8 mouse cellular contexts compared by ENCODE assay signal in genomic region chr6:30737548-30738463, GRCm38 (mm10). TPM values are rescaled to one million over a fixed set of nuclear protein-coding genes. Genes with fewer than 3 reads are reported as not detected.
A peak's percentile ranks its signal among the peaks of the same experiment; 100 is the strongest.
DNase-seq lines count a peak whose midpoint lies in the region; ATAC-seq and TF ChIP-seq lines count a peak whose summit lies in the region.

No protein-coding gene starts in this region.

- ATAC-seq in intestine, postnatal 0 days: peak; percentile 29; the same call in 1 of the 2 replicates
- ATAC-seq in midbrain, embryonic 12.5 days (ENCODE audit: low FRiP score, low read depth): peak; percentile 61

- H3K36me3 ChIP-seq in thymus, adult 2 months (ENCODE audit: control insufficient read depth, insufficient read depth, low read length): no peaks in the 10 kb centered on the region
- H3K36me3 ChIP-seq in embryonic facial prominence, embryonic 10.5 days (replicated peaks): peaks cover 64% of the 10 kb centered on the region
- peaks cover 5% of the 10 kb centered on the region; the same call in 1 of the 2 replicates for H3K36me3 ChIP-seq in intestine, postnatal 0 days (ENCODE audit: control insufficient read depth, insufficient read depth)
- H3K36me3 ChIP-seq in limb, embryonic 10.5 days: peaks cover 64% of the 10 kb centered on the region
- peaks cover 16% of the 10 kb centered on the region for H3K36me3 ChIP-seq in midbrain, embryonic 12.5 days
- no peaks in the 10 kb centered on the region for H3K36me3 ChIP-seq in small intestine, adult 2 months (ENCODE audit: control insufficient read depth, insufficient read depth, low read length)

- no peak for TF ChIP-seq CTCF in thymus, adult 2 months (IDR thresholded peaks at IDR 0.05; ENCODE audit: borderline replicate concordance, control insufficient read depth, extremely low read depth, insufficient read depth, low read length, poor library complexity)
- TF ChIP-seq CTCF in intestine, postnatal 0 days (IDR thresholded peaks at IDR 0.05; ENCODE audit: low read depth): no peak; the same call in 1 of the 2 replicates
- no peak for TF ChIP-seq CTCF in small intestine, adult 2 months (IDR thresholded peaks at IDR 0.05; ENCODE audit: extremely low read depth, insufficient read length, insufficient replicate concordance, low read depth, low read length)

- DNase-seq in thymus, adult 2 months: peak; percentile 27
- no peak for DNase-seq in thymus, postnatal 0 days (ENCODE audit: low spot score)
- peak; percentile 87 for DNase-seq in embryonic facial prominence, embryonic 10.5 days (ENCODE audit: low spot score)
- DNase-seq in heart, adult 18-20 months: peak; percentile 79 to 81
- peak; percentile 85 for DNase-seq in limb, embryonic 10.5 days (ENCODE audit: low spot score)

- no peaks in the 10 kb centered on the region; the same call in 1 of the 2 replicates for H3K4me1 ChIP-seq in thymus, adult 2 months (replicated peaks; ENCODE audit: control insufficient read depth, insufficient read depth, low read length)
- peaks cover 53% of the 10 kb centered on the region for H3K4me1 ChIP-seq in embryonic facial prominence, embryonic 10.5 days
- no peaks in the 10 kb centered on the region for H3K4me1 ChIP-seq in intestine, postnatal 0 days (replicated peaks; ENCODE audit: control insufficient read depth, insufficient read depth, low read length)
- H3K4me1 ChIP-seq in limb, embryonic 10.5 days: peaks cover 42% of the 10 kb centered on the region
- peaks cover 38% of the 10 kb centered on the region for H3K4me1 ChIP-seq in midbrain, embryonic 12.5 days
- H3K4me1 ChIP-seq in small intestine, adult 2 months (ENCODE audit: control insufficient read depth, insufficient read depth, insufficient read length, low read length): no peaks in the 10 kb centered on the region; the same call in 1 of the 2 replicates

- no peak overlapping the region for H3K9ac ChIP-seq in intestine, postnatal 0 days (ENCODE audit: low read depth, low read length)
- H3K9ac ChIP-seq in midbrain, embryonic 12.5 days (replicated peaks): peak overlapping the region; percentile 76

- H3K4me3 ChIP-seq in thymus, adult 2 months (ENCODE audit: control insufficient read depth, insufficient read depth, low read length): peak overlapping the region; percentile 40
- peak overlapping the region; percentile 64 for H3K4me3 ChIP-seq in embryonic facial prominence, embryonic 10.5 days
- peak overlapping the region; percentile 43 for H3K4me3 ChIP-seq in intestine, postnatal 0 days (ENCODE audit: low read depth, low read length)
- H3K4me3 ChIP-seq in limb, embryonic 10.5 days: peak overlapping the region; percentile 62
- H3K4me3 ChIP-seq in midbrain, embryonic 12.5 days: peak overlapping the region; percentile 59
- peak overlapping the region; percentile 53 for H3K4me3 ChIP-seq in small intestine, adult 2 months (ENCODE audit: low read depth, low read length)

- 42% methylated on average over 66 of the region's 66 CpGs for WGBS in thymus, adult 2 months
- WGBS in embryonic facial prominence, embryonic 10.5 days: 56% methylated on average over 66 of the region's 66 CpGs
- WGBS in intestine, postnatal 0 days: 42% methylated on average over 57 of the region's 66 CpGs
- 62% methylated on average over 66 of the region's 66 CpGs for WGBS in limb, embryonic 10.5 days
- 50% methylated on average over 63 of the region's 66 CpGs for WGBS in midbrain, embryonic 12.5 days
- WGBS in small intestine, adult 2 months: 54% methylated on average over 66 of the region's 66 CpGs

- H3K27ac ChIP-seq in thymus, adult 2 months (ENCODE audit: control insufficient read depth, insufficient read depth, low read length): no peak overlapping the region
- H3K27ac ChIP-seq in embryonic facial prominence, embryonic 10.5 days (replicated peaks): peak overlapping the region; percentile 93
- no peak overlapping the region; the same call in 1 of the 2 replicates for H3K27ac ChIP-seq in intestine, postnatal 0 days (ENCODE audit: low read depth, low read length)
- peak overlapping the region; percentile 92 for H3K27ac ChIP-seq in limb, embryonic 10.5 days
- H3K27ac ChIP-seq in midbrain, embryonic 12.5 days (replicated peaks): peak overlapping the region; percentile 87
- no peak overlapping the region for H3K27ac ChIP-seq in small intestine, adult 2 months (ENCODE audit: insufficient read depth, low read depth, low read length)

- H3K9me3 ChIP-seq in embryonic facial prominence, embryonic 10.5 days: peaks cover 61% of the 10 kb centered on the region
- H3K9me3 ChIP-seq in intestine, postnatal 0 days (ENCODE audit: control insufficient read depth): peaks cover 14% of the 10 kb centered on the region
- peaks cover 23% of the 10 kb centered on the region for H3K9me3 ChIP-seq in limb, embryonic 10.5 days (replicated peaks)
- peaks cover 45% of the 10 kb centered on the region for H3K9me3 ChIP-seq in midbrain, embryonic 12.5 days

- TF ChIP-seq POLR2A in thymus, adult 2 months (IDR thresholded peaks at IDR 0.05; ENCODE audit: control insufficient read depth, extremely low read depth, insufficient read depth, low read length, poor library complexity): no peak
- TF ChIP-seq POLR2A in small intestine, adult 2 months (IDR thresholded peaks at IDR 0.05; ENCODE audit: low read depth, low read length): peak; percentile 48

- H3K27me3 ChIP-seq in thymus, adult 2 months (ENCODE audit: control insufficient read depth, insufficient read depth, low read length): peaks cover 11% of the 10 kb centered on the region; the same call in 1 of the 2 replicates
- no peaks in the 10 kb centered on the region for H3K27me3 ChIP-seq in embryonic facial prominence, embryonic 10.5 days (replicated peaks; ENCODE audit: low read depth, poor library complexity, severe bottlenecking)
- no peaks in the 10 kb centered on the region; the same call in 1 of the 2 replicates for H3K27me3 ChIP-seq in intestine, postnatal 0 days (replicated peaks; ENCODE audit: control insufficient read depth, insufficient read depth, low read length)
- no peaks in the 10 kb centered on the region for H3K27me3 ChIP-seq in limb, embryonic 10.5 days (ENCODE audit: low read depth, poor library complexity, severe bottlenecking)
- H3K27me3 ChIP-seq in midbrain, embryonic 12.5 days: no peaks in the 10 kb centered on the region
- H3K27me3 ChIP-seq in small intestine, adult 2 months (ENCODE audit: control insufficient read depth, insufficient read depth, low read length): peaks cover 29% of the 10 kb centered on the region

- H3K4me2 ChIP-seq in intestine, postnatal 0 days (replicated peaks; ENCODE audit: low read depth): peak overlapping the region; percentile 61
- H3K4me2 ChIP-seq in midbrain, embryonic 12.5 days (replicated peaks): peak overlapping the region; percentile 58

RNA-seq across cellular contexts. Expression of gene Mest, which starts 14.5 kb away (rescaled TPM):
- 7.2 and 13.3 TPM in 2 replicates for polyA plus RNA-seq in thymus, adult 2 months (2012; rRNA removed)
- polyA plus RNA-seq in thymus, postnatal 0 days (2015; fragmentation: Nextera tagmentation; extraction: Ambion mirVana): 55.0 and 63.2 TPM in 2 replicates
- polyA plus RNA-seq in embryonic facial prominence, embryonic 10.5 days (2016; fragmentation: Nextera tagmentation; extraction: Ambion mirVana): 1,878 and 2,201 TPM in 2 replicates
- total RNA-seq in heart, adult 18-20 months (2021): 1 to 10 TPM; 5.4 to 6.8 TPM
- 145 and 156 TPM in 2 replicates for polyA plus RNA-seq in intestine, postnatal 0 days (2015; fragmentation: Nextera tagmentation; extraction: Ambion mirVana)
- polyA plus RNA-seq in limb, embryonic 10.5 days (2016; fragmentation: Nextera tagmentation; extraction: Ambion mirVana): 3,140 and 3,810 TPM in 2 replicates
- 584 and 614 TPM in 2 replicates for polyA plus RNA-seq in midbrain, embryonic 12.5 days (2016; fragmentation: Nextera tagmentation; extraction: Ambion mirVana)
- polyA plus RNA-seq in small intestine, adult 2 months (2012; rRNA removed): 15.1 and 38.1 TPM in 2 replicates

RNA-seq across cellular contexts. Expression of gene Cep41, which starts 44.3 kb away (rescaled TPM):
- polyA plus RNA-seq in thymus, adult 2 months (2012; rRNA removed): 6.6 TPM in 2 replicates
- polyA plus RNA-seq in thymus, postnatal 0 days (2015; fragmentation: Nextera tagmentation; extraction: Ambion mirVana): 14.1 and 15.0 TPM in 2 replicates
- polyA plus RNA-seq in embryonic facial prominence, embryonic 10.5 days (2016; fragmentation: Nextera tagmentation; extraction: Ambion mirVana): 17.7 and 17.9 TPM in 2 replicates
- 1 to 10 TPM; 1.3 to 1.5 TPM for total RNA-seq in heart, adult 18-20 months (2021)
- polyA plus RNA-seq in intestine, postnatal 0 days (2015; fragmentation: Nextera tagmentation; extraction: Ambion mirVana): 3.7 and 4.4 TPM in 2 replicates
- 28.8 and 33.1 TPM in 2 replicates for polyA plus RNA-seq in limb, embryonic 10.5 days (2016; fragmentation: Nextera tagmentation; extraction: Ambion mirVana)
- 20.1 and 20.7 TPM in 2 replicates for polyA plus RNA-seq in midbrain, embryonic 12.5 days (2016; fragmentation: Nextera tagmentation; extraction: Ambion mirVana)
- 0.99 and 1.9 TPM in 2 replicates for polyA plus RNA-seq in small intestine, adult 2 months (2012; rRNA removed)

Comparison
In these comparisons a context has a peak if more than half of its experiments do, and no peak if none do; other contexts are left out.
1. H3K27ac ChIP-seq: peak in embryonic facial prominence, embryonic 10.5 days (single experiment), limb, embryonic 10.5 days (single experiment) and midbrain, embryonic 12.5 days (single experiment); none in thymus, adult 2 months (single experiment), intestine, postnatal 0 days (single experiment) and small intestine, adult 2 months (single experiment).
2. Peak in every context shown above with its lines, with median percentiles within 50 percentile points of each other: H3K4me3 ChIP-seq.